Mouse (Mus musculus) liver, postnatal 0 days (tissue): ENCODE results near the gene Aspn. TPM values are rescaled to one million over a fixed set of nuclear protein-coding genes. Genes with fewer than 3 reads are reported as not detected.
"Not testable (repeated sequence)": the region's sequence is repeated elsewhere in the genome, so short reads cannot be mapped to it uniquely, and the experiment has no call there.

ENCODE experiments used
- ATAC-seq: fragments of 200-750 bp; cut with Nextera tagmentation; 2 replicates; pipeline ENCODE4 v1.8.0; 2017; ENCODE audit warnings: mild to moderate bottlenecking, moderate library complexity
- DNase-seq: peaks from one replicate; pipeline ENCODE4 v3.0.0-alpha.2; 2016
- H3K27ac ChIP-seq: fragments of 300-500 bp; sonication (generic); 2 replicates; pipeline ENCODE4 v1.5.1; 2014; ENCODE audit warnings: antibody characterized with exemption, moderate library complexity, mild to moderate bottlenecking, low read depth
- H3K27me3 ChIP-seq: fragments of 300-500 bp; sonication (generic); 2 replicates; pipeline ENCODE4 v1.6.1; 2014; ENCODE audit warnings: low read length, control low read depth, mixed read lengths; ENCODE audit not compliant: insufficient read depth
- H3K36me3 ChIP-seq: fragments of 300-500 bp; sonication (generic); replicated peaks from 2 replicates; pipeline ENCODE4 v1.6.1; 2014; ENCODE audit warnings: mild to moderate bottlenecking, control low read depth, low read length, moderate library complexity, mixed read lengths; ENCODE audit not compliant: insufficient read depth
- H3K4me1 ChIP-seq: fragments of 300-500 bp; sonication (generic); 2 replicates; pipeline ENCODE4 v1.6.1; 2014; ENCODE audit warnings: antibody characterized with exemption, mild to moderate bottlenecking, control low read depth; ENCODE audit not compliant: insufficient read depth
- H3K4me2 ChIP-seq: fragments of 300-500 bp; sonication (generic); 2 replicates; pipeline ENCODE4 v1.6.1; 2014; ENCODE audit warnings: low read depth, mild to moderate bottlenecking, low read length, moderate library complexity, mixed read lengths
- H3K4me3 ChIP-seq: fragments of 300-500 bp; sonication (generic); 2 replicates; pipeline ENCODE4 v1.5.1; 2014; ENCODE audit warnings: low read depth, low read length
- H3K9ac ChIP-seq: fragments of 300-500 bp; sonication (generic); replicated peaks from 2 replicates; pipeline ENCODE4 v1.6.1; 2014; ENCODE audit warnings: mild to moderate bottlenecking, moderate library complexity
- H3K9me3 ChIP-seq: fragments of 300-500 bp; sonication (generic); 2 replicates; pipeline ENCODE4 v1.6.1; 2016; ENCODE audit warnings: mild to moderate bottlenecking, control low read depth, low read length, mixed read lengths
- CTCF ChIP-seq: sonication (generic); IDR thresholded peaks from 2 replicates; pipeline ENCODE4 v1.5.1; 2016; ENCODE audit warnings: antibody characterized with exemption, low read depth
- EP300 ChIP-seq: IDR thresholded peaks from 2 replicates; pipeline ENCODE4 v1.6.1; 2016; ENCODE audit warnings: antibody characterized with exemption, low read depth, mild to moderate bottlenecking
- WGBS: fragments of 180-500 bp; shearing (Covaris S2); extraction: QIAGEN DNeasy Blood & Tissue Kit; methylation state at CpG from one replicate; pipeline ENCODE4 v1.1.7; 2014; ENCODE audit not compliant: insufficient replicate concordance; 5-methylcytosine and 5-hydroxymethylcytosine counted together
- polyA plus RNA-seq: library from polyadenylated mRNA; unstranded; fragments of >200 nt; fragmentation: Nextera tagmentation; extraction: Ambion mirVana; gene quantifications from 2 replicates; pipeline ENCODE4 v1.2.1, GENCODE M21; 2015

The Aspn gene
- polyA plus RNA-seq, 1 experiment from 2014 or later, result 0.93 TPM

- TF ChIP-seq EP300 (no peak), CTCF (no peak)
- Histone ChIP-seq H3K27ac (no peak within 1 kb of the TSS), H3K4me2 (no peak within 1 kb of the TSS), H3K9me3 (no peaks in the 10 kb centered on the region), H3K9ac (no peak within 1 kb of the TSS), H3K4me1 (no peaks in the 10 kb centered on the region), H3K36me3 (no peaks in the 10 kb centered on the region), H3K27me3 (no peaks in the 10 kb centered on the region), H3K4me3 (no peak within 1 kb of the TSS)
- WGBS, result 70% methylated on average over 8 of the region's 8 CpGs
- DNase-seq (no peak), ATAC-seq (no peak)
These were observed 37.6 kb downstream of the Aspn start, which contains the start of gene Omd for GRCm38 (mm10) chr13:49581541-49582530. Gene Omd (plus strand): TSS chr13:49582462.

DNA sequence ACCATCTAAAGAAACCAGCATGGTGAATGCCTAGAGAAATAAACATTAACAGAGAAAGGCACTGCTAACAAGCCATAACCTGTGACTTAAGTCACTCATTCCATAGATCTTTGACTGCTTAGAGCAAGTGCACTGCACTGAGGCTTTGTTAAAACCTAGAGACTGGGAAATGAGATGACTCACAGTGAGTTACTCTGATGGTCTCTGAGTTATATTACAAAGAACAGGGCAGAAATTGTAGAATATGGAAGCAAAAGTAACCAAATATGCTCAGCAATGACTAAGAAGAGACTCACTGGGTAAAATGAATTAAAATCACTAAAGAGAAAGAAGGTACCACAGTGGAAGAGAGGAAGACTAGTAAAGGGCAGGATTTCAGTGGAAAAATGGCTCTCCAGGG lies 39.6 kb downstream of the Aspn start:
- TF ChIP-seq CTCF, result no peak
- no peak for TF ChIP-seq EP300
- Histone ChIP-seq H3K4me2 (no peak overlapping the region), H3K4me1 (no peaks in the 10 kb centered on the region), H3K27ac (no peak overlapping the region), H3K4me3 (no peak overlapping the region), H3K27me3 (no peaks in the 10 kb centered on the region), H3K9ac (no peak overlapping the region), H3K9me3 (no peaks in the 10 kb centered on the region), H3K36me3 (no peaks in the 10 kb centered on the region)
- ATAC-seq (no peak), DNase-seq (no peak)

DNA sequence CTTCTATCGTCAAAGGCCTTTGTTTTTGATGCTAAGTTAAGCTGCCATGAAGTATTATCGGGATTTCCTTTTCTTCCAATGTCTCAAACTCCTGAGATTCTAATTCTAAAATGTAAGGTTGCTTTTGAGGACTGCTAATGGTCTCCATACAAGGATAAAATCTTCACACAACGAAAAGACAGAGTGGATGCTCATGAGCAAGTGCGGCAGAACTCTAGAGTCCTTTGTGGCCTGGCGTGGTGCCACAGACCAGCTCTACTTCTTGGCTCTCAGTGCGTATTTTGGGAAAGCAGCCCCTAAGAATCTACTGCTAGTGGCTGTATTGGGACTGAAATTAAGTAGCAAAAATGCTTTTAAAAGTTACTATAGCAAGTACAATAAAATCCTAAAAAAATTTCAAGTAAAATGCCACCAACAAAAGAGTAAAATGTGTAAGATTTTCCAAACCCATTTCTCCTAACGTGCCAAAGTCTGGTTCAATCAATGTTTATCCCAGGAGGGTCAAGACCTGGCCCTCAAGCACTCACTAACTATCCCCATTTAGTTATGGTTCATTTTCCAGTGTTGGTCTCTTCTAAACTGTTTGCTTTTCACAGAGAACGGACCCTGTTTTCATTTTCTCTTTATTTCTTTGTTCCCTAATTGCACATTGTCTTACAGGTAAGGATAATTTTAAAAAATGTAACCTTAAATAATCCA lies 40.2 kb downstream of the Aspn start:
- no peak overlapping the region for H3K4me2 ChIP-seq
- no peaks in the 10 kb centered on the region for H3K27me3 ChIP-seq
- no peak overlapping the region for H3K9ac ChIP-seq
- WGBS, result 77% methylated on average over 8 of the region's 8 CpGs
- TF ChIP-seq EP300 (no peak), CTCF (no peak)
- ATAC-seq (no peak), DNase-seq (no peak)
- H3K4me3 ChIP-seq, result no peak overlapping the region
- no peak overlapping the region for H3K27ac ChIP-seq
- H3K9me3 ChIP-seq, result no peaks in the 10 kb centered on the region
- H3K36me3 ChIP-seq, result no peaks in the 10 kb centered on the region
- H3K4me1 ChIP-seq, result no peaks in the 10 kb centered on the region

DNA sequence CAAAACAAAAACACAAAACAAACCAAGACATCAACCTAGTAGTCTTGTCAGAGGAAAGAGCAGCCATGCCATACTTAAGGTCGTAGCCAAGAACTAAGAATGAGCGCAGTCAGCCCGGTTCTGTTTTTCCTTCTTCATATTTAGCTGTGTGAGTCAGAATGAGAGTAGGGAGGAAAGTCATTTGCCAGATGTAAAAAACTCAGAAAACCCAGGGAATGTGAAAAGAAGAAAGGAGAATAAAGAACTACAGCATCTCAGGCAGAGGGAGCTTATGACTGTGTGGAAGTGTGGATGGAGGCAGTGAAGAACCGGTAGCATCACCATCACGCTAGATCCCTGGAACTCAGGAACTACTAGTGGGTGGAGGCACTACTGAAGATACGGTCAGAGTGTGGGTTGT lies 41.8 kb downstream of the Aspn start:
- no peak for TF ChIP-seq CTCF
- TF ChIP-seq EP300, result no peak
- ATAC-seq (no peak), DNase-seq (no peak)
- no peaks in the 10 kb centered on the region for H3K9me3 ChIP-seq
- H3K4me1 ChIP-seq, result no peaks in the 10 kb centered on the region
- WGBS, result 91% methylated on average over 6 of the region's 6 CpGs
- H3K27me3 ChIP-seq, result no peaks in the 10 kb centered on the region
- no peaks in the 10 kb centered on the region for H3K36me3 ChIP-seq
- no peak overlapping the region for H3K4me3 ChIP-seq
- H3K27ac ChIP-seq, result no peak overlapping the region
- no peak overlapping the region for H3K4me2 ChIP-seq
- no peak overlapping the region for H3K9ac ChIP-seq

- not testable (repeated sequence) for H3K4me2 ChIP-seq, H3K4me3 ChIP-seq, H3K4me1 ChIP-seq, ATAC-seq, H3K9ac ChIP-seq, DNase-seq, H3K9me3 ChIP-seq, H3K36me3 ChIP-seq, H3K27ac ChIP-seq, H3K27me3 ChIP-seq
- 91% methylated on average over 2 of the region's 2 CpGs for WGBS
These were observed 58.3 kb downstream of the Aspn start for GRCm38 (mm10) chr13:49602541-49602940.

DNA sequence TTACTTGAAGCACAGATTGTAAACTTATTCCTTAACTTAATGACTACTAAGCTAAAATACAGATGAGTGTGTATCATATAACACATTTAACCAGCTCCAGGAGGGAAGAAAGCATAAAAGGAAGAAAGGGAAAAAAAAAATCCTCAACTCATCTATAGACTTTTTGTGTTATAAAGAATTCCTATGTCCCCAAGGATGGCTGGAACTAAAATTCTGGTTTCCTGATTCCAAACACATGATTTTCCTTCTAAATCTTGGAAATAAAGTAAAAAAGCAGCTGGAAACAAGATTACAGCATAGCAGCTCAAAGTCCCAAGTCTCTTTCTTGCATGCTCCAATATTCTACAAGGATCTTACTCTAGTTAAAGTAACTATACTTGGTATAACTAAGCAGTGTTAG lies 59.4 kb downstream of the Aspn start:
- H3K27me3 ChIP-seq, result no peaks in the 10 kb centered on the region
- H3K4me3 ChIP-seq, result no peak overlapping the region
- no peaks in the 10 kb centered on the region for H3K4me1 ChIP-seq
- H3K9ac ChIP-seq, result no peak overlapping the region
- TF ChIP-seq CTCF, result no peak
- no peak overlapping the region for H3K27ac ChIP-seq
- no peaks in the 10 kb centered on the region for H3K36me3 ChIP-seq
- H3K9me3 ChIP-seq, result no peaks in the 10 kb centered on the region
- H3K4me2 ChIP-seq, result no peak overlapping the region
- DNase-seq (no peak), ATAC-seq (no peak)
